Mouse (Mus musculus) liver, adult 2 months (tissue): ENCODE results near the gene Rapgef2.

Experiments used
- CTCF ChIP-seq: fragments of 200-500 bp; IDR thresholded peaks from 2 replicates; pipeline ENCODE4 v1.5.1; 2011; ENCODE audit warnings: low read depth, low read length, control low read depth
- POLR2A ChIP-seq: fragments of 200-500 bp; IDR thresholded peaks from 2 replicates; pipeline ENCODE4 v1.6.1; 2011; ENCODE audit warnings: low read length, control low read depth; ENCODE audit not compliant: insufficient read depth; ENCODE audit errors: extremely low read depth

- no peak for TF ChIP-seq CTCF
- TF ChIP-seq POLR2A: no peak
These were observed 106.7 kb downstream of the Rapgef2 start for GRCm38 (mm10) chr3:79179499-79180053.
